Mouse (Mus musculus): ENCODE measurements around the gene Hnrnpll. TPM values are rescaled to one million over a fixed set of nuclear protein-coding genes. Genes with fewer than 3 reads are reported as not detected.
A peak's percentile ranks its signal among the peaks of the same experiment; 100 is the strongest.
"Not testable (repeated sequence)": the region's sequence is repeated elsewhere in the genome, so short reads cannot be mapped to it uniquely, and the experiment has no call there.

The Hnrnpll gene
- polyA plus RNA-seq, 2 experiments from 2014 or later = 23.0 to 30.2 TPM

DNA sequence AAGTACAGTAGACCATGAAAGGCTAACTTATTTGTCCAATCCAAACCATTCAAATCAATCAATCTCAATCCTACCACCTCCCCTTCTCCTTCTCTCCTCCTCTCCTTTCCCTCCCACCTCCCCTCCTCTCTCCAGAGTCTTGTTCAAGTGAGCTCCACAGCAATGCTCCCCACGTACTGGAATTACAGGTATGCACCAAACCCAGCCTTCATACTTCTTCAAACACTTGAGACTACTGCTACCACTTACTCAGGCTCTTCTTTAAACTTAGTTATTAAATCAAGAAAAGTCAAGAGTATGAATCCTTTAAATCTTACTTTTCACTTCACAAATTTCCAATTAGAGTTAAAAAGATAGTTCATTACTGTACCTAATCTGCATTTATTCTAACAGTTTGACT is 3.6 kb downstream of the Hnrnpll start:
- ATAC-seq = no peak

DNA sequence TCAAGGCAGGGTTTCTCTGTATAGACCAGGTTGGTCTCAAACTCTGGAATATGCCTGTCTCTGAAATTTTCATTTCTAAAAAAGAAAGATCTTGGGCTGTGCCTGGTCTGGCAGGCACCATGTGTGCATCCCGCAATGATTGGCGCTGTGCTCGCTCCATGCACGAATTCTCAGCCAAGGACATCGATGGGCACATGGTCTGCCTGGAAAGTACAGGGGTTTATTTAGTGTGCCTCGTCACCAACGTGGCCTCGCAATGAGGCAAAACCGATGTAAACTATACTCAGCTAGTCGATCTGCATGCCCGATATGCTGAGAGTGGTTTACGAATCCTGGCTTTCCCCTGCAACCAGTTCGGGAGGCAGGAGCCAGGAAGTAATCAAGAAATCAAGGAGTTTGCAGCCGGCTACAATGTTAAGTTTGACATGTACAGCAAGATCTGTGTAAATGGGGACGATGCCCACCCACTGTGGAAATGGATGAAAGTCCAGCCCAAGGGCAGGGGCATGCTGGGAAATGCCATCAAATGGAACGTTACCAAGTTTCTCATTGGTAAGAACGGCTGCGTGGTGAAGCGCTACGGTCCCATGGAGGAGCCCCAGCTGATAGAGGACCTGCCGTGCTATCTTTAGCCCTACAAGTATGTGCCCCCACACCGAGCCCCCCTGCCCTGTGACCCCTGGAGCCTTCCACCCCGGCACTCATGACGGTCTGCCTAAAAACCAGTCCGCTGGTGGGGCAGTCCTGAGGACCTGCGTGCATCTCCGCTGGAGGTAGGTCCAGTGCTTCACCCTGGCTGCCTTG is 8.0 kb downstream of the Hnrnpll start:
- no peak for ATAC-seq

DNA sequence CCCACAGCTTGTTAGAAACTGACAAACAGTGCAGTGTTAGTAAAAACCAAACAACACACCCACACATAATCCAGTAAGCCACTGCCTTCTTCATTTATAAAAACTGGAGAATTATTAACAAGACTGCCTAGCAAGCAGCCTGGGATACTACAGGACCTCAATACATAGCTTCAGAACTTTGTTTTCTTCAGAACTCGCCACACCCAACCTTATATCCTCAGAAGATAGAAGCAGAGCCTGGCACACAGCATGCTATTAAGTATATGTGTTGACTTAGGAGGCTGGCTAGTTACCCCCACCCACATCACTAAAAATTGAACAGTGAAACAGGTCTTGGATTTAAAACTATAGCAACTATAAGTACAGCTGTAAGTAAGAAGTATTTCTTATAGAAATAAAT is 10.5 kb downstream of the Hnrnpll start:
- ATAC-seq = no peak

DNA sequence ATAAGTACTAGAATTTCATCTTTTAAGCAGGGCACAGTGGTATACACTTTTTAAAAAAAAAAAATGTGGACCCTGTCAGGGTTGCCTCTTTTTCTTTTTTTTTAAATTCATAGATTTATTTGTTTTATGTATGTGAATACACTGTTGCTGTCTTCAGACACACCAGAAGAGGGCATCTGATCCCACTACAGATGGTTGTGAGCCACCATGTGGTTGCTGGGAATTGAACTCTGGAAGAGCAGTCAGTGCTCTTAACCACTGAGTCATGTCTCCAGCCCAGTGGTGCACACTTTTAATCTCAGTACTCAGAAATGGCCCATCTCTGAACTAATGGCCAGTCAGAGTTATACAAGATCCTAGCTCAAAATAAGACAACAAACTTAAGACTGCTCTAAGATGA is 12.8 kb downstream of the Hnrnpll start:
- not testable (repeated sequence) for ATAC-seq

DNA sequence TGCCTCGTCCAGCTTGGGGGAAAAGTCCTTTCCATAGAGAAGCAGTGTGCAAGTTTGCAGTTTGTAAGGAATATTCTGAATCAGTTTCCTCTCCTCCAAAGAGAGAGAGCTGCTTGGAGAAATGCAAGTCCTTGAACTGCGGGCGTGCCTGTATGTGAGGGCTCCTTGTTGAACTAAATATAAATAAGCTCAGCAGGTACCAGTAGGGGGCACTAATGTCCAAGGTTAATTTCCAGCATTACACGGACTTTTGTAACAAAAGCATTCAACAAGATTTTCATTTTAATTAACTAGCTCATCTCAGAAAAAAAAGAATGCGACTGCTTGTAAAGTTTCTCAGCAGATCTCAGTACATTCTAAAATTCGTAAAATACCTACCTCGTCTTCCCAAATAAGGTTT is 13.9 kb downstream of the Hnrnpll start:
- ATAC-seq = peak; percentile 79

DNA sequence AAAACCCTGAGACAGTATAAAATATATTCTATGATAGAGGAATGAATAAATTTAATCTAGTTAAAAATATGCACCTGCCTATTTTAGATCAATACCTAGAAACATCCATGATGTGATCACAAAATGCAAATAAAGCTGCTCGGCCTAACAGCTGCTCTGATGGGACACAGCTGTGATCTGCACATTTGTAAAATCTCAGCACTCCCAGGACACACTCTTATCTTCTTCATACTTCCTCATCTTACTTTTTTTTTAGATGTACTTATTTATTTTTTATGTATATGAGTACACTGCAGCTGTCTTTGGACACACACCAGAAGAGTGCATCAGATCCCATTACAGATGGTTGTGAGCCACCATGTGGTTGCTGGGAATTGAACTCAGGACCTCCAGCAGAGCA is 20.4 kb downstream of the Hnrnpll start:
- ATAC-seq = no peak

DNA sequence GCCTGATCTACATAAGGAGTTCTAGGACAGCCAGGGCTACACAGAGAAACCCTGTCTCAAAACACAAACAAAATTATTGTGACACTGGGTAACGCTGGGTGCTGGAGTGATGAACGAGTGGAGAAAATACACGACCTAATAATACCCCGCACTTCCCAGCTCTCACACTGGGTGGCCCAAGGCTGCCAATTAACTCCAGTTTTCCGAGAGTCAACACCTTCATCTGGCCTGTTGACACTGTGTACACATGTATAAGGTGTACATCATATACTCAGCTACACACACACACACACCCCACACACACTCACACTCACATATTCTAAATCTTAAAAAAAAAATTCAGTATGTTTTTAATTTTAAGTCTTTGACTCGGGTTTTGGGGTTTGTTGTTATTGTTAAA is 33.5 kb downstream of the Hnrnpll start:
- ATAC-seq = no peak

DNA sequence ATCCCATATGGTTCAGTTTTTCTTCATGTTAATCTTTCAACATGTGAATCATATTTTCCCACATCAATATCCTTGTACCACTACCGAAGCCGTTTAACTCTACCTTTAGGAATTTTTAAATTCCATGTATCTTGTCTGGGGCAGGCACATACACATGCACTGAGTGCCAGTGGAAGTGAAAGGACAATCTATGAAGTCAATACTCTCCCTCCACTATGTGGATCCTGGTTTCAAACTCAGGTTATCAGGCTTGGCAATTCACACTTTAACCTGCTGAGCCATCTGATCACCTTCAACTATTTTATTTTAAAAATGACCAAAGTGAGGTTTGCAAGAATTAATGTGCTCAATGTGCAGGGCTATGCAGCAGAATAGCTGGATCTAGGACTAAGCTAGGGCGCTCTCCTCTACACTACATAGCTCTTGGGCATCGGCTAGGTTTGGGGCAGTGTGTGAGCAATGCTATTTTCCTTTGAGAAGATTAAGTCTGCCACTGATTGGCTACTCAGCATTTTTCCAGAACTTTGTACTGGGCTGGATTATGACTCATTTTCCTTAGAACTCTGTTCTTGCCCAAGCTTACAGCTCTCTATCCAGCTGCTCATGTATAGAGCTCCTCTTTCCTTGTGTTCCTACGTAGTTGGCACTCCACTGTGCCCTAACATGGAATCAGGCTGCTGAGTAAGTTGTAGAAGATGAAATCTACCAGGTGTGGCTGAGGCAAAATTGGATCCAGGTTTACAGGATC is 35.8 kb downstream of the Hnrnpll start:
- ATAC-seq = peak; percentile 18

DNA sequence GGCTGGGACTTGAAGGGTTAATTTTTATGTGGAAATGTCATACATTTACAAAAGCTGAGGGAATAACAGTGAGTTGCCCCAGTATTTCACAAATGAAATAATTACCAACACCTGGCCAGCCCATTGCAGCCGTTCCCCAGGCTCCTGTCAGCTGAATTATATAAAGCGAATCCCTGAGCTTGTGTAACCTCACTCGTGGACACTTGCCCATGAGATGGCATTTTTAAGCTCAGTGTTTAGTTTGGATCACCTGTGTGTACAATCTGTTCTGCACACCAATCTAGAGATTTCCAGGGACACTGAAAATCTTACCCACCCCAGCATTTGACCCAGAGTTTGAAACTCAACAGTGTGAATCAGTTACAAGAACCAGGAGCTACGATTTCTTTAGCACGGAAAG is 40.0 kb downstream of the Hnrnpll start:
- no peak for ATAC-seq

DNA sequence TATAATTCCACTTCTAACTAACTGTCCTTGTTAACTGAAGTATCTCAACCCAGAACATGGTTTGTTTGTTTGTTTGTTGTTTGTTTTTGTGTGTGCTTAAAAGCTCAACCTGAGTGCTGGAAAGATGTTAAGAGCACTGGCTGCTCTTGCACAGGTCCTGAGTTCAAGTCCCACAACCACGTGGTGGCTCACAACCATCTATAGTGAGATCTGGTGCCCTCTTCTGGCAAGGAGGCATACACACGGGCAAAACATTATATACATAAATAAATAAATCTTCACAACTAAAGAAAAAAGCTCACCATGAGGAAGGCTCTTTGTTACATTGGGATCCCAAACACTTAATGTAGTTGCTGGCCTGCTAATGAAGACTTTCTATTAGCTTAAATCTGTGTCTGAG is 41.6 kb downstream of the Hnrnpll start:
- ATAC-seq = no peak

DNA sequence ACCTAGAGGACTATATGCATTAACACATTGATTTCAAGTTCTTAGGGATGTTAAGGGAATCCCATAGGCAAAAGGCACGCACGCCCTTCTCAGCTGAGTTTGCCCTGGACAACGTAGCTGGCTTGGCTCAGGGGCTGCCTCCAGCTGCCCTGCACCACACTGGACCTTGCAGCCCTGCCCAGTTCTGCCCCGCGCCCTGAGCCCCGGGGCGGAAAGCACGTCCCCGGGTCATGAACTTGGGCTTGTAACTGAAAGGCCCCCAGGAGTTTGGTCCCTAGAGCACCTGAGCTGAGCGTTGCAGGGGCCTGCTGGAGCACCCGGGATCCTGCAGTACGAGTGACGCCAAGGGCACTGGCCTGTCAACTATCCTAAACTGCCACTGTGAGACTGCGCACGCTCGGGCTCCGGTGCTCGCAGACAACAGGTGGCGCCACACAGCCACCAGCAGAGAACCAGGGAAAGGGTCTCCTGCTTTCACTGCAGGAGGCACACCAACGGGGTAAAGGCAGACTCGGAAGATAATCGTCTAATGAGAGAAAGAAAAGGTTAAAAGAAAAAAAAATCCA is 43.1 kb downstream of the Hnrnpll start:
- peak; percentile 30 for ATAC-seq

DNA sequence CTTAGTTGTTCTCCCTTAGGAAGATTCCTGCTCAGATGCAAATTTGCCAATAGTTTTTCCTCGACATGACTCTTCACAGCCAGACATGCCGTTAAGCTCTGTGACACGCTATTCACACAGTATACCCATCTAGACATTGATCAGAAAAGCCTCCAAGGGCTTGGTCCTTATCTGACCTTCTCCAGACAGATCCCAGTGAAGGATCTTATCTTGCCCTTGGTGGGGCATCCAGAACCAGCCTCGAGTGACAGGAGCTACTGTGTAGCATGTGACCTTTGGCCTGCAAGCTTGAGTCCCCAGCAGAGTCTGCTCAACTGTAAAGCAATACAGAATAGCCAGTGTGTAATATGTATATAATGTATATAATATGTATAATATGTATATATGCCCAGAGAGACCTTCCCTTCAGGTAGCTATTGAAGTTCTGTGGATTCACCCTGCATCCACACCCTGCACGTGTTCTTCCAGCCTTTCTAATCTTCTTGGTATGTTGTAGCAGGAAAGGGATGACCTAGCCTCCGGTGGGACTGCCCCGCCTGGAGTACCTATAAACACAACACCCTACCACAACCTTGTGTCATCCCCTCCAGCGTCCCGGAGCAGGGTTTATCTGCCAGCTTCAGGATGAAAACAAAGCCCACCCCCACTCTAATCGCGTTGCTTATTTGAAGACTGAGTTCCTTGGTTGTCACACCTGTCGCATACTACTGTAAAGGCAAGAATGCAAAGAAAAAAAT is 43.7 kb downstream of the Hnrnpll start:
- no peak for ATAC-seq

DNA sequence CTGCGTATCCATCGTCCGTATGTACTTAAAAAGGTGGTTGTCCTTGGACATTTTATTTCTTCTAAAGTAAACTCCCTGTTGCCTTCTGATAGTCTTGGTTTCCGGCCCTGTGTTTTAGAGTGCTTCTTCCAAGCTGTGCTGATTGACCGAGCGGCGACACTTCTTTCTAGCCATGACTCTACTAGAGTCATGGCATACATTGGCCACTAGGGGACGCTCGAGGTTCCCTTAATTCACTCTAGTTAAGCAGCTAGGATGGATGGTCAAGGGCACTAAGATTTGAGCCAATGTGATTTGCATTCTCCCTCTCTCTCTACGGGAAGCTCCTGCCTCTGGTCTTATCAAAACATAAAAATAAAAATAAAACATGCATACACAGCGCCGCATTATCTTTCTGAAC is 44.7 kb downstream of the Hnrnpll start:
- peak; percentile 78 for ATAC-seq

DNA sequence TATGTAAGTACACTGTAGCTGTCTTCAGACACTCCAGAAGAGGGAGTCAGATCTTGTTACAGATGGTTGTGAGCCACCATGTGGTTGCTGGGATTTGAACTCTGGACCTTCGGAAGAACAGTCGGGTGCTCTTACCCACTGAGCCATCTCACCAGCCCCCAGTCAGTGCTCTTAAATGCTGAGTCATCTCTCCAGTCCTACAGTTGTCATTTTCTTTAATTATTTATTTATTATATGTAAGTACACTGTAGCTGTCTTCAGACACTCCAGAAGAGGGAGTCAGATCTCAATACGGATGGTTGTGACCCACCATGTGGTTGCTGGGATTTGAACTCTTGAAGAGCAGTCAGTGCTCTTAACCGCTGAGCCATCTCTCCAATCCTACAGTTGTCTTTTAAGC is 45.7 kb downstream of the Hnrnpll start:
- not testable (repeated sequence) for ATAC-seq

DNA sequence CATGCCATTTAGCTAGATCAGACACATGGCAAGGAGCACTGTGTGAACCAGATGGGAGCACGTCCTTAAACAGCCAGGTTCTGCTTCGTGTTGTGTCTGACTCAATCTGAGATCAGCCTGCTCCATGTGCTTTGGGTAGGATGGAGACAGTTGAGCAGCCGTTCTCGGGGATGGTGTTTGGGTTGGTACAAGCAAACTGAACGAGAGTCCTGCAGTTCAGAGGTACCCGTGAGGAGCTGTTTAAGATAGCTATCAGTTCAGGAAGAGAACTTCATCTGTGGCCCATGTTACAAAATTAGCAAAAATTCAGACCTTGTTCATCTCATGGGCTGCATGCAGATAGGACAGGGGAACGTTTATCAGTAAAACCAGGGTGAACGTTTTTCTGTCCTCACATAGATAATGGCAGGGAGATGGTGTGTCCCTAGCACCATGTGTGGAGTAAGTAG is 47.7 kb downstream of the Hnrnpll start:
- ATAC-seq = no peak

DNA sequence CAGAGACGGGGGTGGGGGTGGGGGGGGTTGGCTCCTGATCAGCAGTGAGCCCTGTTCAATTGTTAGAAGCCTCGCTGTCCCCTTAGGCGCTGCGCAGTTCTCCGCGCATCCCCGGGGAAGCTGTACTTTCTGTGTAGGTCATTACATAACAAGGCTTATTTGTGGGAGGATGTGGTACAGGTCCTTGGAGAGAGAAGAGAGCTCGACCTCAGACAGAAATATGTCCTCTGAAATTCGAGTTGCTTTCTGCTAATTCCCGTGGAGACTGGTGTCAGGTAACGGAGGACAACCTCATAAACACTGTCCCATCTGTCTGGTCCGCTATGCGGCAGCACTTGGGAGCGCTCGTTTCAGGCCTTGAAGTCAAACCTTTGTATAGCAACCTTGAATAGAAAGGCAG is 52.2 kb downstream of the Hnrnpll start:
- no peak for ATAC-seq

DNA sequence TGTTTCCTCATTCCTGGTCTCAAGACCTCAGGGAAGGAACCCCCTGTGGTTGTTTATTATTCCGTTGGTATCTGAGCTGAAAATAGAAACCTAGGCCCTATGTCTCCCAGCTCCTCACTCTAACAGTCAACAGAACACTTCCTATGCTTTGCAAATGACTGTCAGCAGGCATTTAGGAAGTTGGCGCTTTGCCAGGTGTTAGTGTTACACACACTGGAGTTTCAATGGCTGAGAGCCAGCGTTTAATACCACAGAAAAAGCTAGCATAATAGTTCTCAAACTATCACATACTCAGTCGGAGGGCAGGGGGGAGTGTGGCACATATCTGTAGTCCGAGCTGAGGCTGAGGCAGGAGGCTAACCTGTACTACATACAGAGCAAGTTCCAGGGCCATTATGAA is 53.3 kb downstream of the Hnrnpll start:
- ATAC-seq = no peak

DNA sequence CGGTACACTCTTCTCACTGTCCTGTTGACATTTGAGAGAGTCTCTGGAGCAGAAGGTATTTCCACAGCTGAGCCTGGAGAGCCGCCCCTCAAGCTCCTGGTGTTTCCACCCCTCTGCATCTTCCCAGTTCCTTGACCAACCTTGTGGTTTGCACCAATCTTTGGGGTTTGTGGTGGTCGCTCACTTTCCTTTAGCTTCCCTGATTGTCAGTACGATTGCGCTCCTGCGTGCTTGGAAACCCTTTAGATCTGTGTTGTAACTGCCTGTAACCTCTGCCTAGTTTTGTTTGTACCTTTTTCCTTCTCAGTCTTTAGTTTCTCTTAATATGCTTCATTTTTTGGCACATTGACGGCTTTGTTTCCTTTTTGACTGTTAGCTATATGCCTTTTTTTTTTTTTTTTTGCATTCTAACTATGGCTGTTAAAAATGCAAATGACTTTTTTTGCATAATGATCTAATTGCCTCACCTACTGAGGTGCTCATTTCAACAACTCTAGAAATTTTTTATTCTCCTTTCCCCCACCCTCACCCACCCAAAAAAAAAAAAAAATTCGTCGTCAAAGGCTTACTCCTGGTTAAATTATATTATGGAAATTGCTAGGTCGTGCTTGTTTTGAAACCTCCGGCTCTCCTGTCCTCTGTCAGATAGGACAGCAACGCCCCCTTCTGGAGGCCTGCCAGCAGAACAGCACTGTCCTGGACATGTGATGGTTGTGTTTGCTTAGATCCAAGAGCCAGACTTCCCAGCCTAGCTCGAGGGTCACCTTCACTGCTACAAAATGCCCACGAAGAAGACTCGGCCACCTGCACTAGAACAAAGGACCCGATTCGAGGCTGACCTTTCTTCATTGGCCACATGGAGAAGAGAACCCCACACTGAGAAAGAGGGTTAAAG is 57.5 kb downstream of the Hnrnpll start:
- peak; percentile 45 for ATAC-seq

DNA sequence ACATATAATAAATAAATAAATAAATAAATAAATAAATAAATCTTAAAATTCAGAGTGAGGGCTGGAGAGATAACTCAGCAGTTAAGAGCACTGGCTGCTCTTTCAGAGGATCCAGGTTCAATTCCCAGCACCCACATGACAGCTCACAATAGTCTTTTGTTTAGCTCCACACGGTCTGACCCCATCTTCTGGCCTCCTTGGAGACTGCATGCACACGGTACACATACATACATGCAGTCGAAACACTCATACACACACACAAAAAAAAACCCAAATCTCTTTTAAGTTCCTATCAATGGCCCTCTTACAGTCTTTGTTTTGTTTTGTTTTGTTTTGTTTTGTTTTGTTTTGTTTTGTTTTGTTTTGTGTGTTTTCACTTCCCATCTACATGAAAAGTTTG is 58.3 kb downstream of the Hnrnpll start:
- not testable (repeated sequence) for ATAC-seq

DNA sequence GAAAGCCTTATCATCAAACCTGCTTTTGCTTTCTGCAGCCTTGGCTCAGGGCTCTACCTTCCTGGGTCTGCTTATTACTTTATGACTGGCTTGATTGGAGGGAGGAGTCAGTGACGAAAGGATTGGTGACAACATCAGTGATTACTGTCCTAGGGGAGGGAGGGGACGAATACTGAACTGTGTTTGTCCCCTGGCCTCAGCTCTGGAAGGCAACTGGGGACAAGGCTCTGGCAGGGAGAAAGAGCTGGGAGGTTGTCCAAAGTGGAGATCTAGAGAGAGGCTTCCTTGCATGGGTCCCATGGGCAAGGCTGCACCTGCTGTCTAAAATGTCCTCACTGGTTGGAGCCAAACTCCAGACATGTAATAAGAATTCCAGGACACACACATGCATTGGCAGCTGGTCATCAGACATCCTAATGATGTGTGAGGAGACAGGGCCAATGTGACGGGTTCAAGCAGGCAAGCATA is 59.7 kb downstream of the Hnrnpll start:
- ATAC-seq = no peak

DNA sequence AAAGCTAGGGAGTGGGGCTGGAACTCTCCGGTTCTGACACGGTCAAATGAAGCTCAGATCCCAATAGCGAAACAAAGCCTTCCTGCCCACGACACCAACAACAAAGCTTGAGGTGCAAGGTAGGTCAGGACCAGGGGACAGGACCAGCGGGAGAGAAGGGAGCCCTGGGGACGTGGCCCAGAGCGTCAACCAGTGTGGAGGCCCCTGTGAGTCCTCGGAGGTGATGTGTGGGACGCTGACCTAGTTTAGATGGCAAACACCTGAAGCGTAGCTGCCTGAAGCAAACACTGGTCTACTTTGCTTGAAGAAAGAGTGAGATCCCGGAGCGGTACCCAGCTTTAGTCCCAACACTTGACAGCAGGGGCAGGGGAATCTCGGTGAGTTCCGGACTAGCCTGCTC is 62.5 kb downstream of the Hnrnpll start:
- no peak for ATAC-seq

DNA sequence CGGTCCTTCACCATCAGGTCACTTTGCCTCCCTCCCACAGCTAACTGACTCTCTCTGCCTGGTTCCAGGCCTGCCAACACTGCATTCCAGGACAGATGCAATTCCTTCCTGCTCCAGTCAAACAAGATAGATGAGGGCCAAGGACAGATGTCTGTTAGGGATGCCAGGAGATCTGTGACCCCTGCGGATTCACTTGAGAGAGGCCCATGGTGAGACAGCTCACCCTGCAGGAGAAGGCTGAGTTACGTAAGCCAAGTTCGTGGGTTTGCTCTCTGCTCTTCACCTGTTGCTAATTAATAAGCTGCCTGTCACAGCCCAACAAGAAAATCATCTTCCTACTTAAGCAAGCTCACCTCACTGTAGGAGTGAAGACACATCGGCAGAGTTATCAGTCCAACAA is 63.1 kb downstream of the Hnrnpll start:
- no peak for ATAC-seq
